Mouse (Mus musculus): ENCODE measurements around the gene Slc30a6.

- no peak for TF ChIP-seq CTCF (IDR thresholded peaks at IDR 0.05; ENCODE audit: extremely low read depth, insufficient read depth, low read length)
- no peak for TF ChIP-seq POLR2A (IDR thresholded peaks at IDR 0.05; ENCODE audit: extremely low read depth, insufficient read depth, low read length)
These were observed 58.5 kb downstream of the Slc30a6 start for GRCm38 (mm10) chr17:74453928-74454327.
